Mouse (Mus musculus) c-Kit-negative CD71-positive TER-119-positive erythroid progenitor cells, embryonic 14.5 days (primary cell): ENCODE results near the gene Actr10.

Experiments
- DNase-seq: peaks from one replicate; pipeline ENCODE4 v3.0.0-alpha.2; 2013; ENCODE audit warnings: low read depth, low spot score

Gene Actr10

DNA sequence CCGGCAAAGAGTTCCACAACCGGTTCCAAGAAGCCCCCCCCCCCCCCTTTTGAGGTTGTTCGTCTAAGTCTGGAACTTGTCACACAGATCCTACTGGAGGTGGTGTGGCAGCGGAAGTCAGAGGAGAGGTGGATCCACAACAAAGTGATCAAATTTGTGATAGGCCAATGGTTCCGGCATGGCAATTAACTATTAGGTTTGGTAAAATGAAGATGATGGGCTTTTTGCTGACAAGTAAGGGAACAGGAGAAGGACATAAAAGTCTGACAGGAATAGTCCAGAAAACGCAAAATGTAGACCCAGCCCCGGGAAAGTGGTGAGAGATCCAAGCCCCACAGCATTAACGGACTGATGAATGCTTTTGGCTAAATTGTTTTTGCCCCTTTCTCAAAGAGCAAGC is 29.9 kb downstream of the Actr10 start:
- no peak for DNase-seq

DNA sequence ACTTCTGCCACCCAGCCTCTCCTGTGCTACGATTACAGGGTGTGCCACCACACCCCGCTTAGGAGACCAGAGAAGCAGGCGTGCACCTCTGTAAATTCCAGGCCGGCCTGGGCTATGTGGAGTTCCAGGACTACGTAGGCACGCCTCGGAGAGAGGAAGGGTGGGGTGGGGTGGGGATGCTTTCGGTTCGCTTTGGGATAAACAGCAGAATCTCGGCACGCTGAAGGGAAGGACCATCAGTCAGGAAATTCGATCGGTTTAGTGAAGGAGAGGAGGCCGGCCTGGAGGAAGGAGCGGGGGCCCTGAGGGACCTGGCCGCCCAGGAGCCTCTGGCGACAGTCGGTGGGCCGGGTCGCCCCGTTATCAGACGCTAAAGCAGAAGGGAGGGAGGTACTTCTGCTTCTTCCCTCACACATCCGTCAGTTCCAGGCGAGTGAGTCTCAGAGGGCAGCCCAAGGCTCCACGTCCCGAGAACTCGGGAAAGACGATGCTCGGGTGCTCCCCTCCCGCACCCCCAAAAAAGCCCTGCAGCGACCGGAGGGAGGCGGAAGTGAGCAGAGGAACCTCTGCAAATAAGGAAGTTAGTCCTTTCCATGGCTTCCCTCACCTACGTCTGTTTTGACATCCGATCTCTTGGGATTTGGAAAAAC is 30.6 kb downstream of the Actr10 start:
- DNase-seq, result peak; percentile 77

DNA sequence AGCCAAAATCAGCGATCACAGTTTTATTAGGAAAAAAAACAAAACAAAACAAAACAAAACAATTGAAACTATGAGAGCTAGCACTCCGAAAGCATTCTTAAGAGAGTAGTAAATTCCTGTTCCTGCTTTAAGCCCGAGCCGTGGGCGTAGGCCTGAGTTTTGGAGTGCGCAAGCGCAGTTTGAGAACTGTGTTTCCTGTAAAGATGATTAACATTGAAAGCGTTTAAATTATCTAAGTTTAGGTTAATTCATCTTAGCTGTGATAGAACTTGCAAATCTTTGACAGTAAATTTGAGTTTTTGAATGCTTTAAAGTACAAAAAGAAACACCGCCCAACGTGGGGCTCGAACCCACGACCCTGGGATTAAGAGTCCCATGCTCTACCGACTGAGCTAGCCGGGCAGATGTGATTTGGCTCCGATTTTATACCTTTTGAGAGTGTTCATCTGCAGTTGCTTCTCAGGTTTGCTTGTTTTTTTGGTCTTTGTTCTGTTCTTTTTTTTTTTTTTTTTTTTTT is 31.2 kb downstream of the Actr10 start:
- peak; percentile 81 for DNase-seq

DNA sequence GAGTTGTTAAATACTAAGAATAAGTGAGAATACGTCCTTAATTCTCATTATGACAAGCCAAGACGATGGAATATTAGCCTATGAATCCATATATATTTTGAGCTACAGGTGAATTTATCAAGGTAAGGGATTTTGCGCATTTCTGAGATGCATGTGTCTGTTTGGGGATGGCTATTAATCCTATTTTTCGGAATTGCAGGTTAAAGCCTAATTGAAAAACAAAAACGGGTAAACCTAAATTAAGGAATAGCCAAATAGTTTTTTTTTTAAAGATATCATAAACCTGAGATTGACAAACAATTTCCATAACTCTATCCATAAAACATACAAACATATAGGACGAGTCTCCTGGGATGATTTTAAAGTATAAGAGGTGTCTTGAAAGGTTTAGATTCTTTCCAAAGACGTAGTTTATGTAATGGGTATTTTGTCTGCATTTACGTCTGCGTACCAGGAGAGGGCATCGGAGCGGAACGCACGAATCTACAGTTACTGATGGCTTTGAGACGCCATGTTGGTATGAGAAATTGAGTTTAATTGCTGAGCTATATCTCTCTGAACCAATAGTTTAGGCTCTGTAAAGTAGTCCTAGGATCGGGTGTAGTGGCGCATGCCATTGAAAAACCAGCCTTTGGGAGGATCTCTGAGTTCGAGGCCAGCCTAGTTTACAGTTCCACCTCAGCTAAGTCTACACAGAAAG is 32.0 kb downstream of the Actr10 start:
- DNase-seq, result peak; percentile 68

DNA sequence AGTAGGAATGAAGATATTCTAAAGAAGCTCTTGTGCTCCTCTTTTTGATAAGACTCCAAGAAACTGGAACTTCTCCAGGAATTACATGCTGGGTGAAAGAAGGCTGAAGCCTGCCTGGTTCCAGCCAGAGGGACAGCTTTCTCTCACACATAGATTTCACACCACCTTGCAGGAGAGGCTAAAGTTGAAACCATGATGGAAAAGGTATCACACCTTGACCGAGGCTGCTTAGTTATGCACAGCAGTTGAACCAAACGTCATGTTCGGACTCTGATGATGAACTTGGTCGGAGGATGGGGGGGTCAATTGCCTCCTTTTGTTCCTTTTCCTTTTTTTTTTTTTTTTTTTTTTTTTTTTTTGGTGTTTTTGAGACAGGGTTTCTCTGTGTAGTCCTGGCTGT is 36.2 kb downstream of the Actr10 start:
- DNase-seq, result no peak

DNA sequence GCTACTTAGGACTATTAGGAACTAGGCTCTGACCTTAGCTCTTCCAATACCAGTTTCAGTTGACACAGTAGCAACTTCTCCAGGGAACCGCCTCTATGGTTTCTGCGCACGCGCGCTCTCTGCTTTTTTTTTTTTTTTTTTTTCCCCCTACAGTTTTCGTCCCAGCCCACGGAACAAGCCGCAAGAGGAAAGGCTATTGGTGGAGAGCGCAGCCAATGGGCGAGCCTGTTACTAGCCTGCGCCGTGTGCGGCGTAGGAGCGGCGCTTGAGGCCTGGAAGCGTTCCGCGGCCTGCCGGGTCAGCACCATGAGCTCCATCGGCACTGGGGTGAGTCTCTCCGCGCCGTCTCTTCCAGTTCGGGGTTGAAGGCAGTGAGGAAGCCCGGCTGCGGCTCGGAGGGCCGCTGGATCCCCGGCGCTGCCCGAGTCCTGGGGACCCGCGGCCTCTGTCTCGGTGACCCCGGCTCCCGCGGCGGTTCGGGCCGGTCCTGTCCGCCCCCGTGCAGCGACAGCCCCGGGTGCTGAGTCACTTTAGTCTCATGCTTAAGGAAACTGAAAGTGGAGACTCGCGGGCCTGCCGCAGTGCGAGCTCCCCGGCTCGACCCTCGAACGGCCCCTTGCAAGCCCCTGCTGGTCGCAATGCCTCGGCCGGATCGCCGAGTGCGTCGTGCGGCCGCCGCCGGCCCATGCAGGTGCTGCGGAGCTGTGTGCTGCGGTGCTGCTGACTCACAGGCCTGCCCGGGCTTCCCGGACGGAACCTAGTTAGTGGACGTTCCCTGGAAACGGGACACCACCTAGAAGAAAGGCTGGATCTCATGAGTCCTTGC is 37.0 kb downstream of the Actr10 start, which contains the start of gene Psma3:
Gene Psma3, plus strand, starts transcription at position 181 of the 826 bp plus-strand sequence.
- peak; percentile 92 for DNase-seq

DNA sequence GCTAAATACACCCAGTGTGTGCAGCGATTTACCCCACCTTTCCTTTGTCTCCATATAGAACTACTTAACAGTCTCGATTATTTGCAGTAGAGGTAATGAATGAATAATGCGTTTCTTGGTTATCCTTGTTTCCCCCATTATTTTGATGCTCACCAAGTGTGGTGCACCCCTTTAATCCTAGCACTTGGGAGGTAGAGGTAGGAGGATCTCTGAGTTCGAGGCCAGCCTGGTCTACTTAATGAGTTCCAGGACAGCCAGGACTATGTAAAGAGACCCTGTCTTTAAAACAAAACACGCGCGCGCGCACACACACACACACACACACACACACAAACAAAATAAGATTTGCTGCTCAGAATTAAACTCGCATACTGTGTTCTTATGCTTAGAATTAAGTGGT is 37.7 kb downstream of the Actr10 start:
- DNase-seq, result no peak

DNA sequence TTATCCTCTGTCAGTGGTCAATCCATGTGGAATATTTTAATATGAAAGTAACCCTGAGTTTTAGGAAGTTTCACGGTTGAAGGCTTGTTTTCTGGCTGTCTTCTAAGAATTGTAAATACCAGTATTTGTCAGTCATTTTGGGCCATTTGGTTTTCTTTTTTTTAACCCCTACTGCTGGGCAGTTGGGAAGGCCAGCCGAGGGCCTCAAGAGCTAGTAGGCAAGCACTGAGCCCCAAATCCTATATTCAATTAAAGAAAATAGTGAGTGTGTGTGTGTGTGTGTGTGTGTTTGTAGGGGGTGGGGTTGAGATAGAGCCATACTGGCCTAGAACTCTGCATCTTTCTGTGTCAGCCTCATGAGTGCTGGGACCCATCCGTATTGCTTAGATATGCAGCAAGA is 38.2 kb downstream of the Actr10 start:
- no peak for DNase-seq

DNA sequence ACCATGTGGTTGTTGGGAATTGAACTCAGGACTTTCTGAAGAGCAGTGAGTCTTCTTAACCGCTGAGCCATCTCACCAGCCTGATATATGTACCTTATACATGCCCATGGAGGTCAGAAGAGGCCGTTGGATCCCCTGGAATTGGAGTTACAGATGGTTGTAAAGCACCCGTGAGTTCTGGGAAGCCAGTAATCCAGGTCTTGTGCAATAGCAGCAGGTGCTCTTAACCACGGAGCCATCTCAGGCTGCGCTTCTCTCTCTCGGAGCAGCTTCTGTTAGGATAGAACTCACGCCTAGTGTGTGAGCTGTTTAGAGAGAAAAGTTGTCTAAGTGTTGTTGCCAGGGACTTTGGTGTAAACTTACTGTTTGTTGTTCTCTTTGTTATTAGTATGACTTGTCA is 40.7 kb downstream of the Actr10 start:
- no peak for DNase-seq

DNA sequence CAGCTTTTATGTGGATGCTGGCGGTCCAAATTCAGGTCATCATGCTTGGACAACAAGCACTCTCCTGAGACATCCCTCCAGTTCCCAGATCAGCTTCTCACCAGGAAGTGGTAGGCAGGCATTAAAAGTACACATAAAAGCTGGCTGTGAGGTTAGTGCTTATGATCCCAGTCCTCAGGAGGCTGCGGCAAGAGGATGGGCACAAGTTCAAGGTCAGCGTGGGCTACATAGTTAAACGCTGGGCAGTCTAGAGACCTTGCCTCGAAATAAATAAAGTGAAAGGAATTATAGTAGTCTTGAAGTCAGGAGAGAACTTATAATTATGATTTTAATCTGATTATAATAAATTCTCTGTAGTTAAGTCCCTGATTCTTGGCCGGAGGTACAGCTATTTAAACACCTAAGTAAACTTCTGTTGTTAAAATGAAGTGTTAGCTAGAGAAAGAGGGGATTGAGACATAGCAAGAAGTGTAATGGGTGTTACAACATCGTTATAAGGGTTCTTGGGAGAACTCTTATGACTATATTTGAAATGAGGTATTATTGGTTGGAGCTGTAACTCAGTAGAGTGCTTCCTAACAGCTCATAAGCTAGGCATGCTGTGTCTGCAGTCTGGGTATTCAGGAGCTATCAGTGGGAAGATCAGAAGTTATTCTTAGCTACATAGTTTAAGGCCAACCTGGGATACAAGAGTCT is 47.3 kb downstream of the Actr10 start:
- DNase-seq, result no peak

DNA sequence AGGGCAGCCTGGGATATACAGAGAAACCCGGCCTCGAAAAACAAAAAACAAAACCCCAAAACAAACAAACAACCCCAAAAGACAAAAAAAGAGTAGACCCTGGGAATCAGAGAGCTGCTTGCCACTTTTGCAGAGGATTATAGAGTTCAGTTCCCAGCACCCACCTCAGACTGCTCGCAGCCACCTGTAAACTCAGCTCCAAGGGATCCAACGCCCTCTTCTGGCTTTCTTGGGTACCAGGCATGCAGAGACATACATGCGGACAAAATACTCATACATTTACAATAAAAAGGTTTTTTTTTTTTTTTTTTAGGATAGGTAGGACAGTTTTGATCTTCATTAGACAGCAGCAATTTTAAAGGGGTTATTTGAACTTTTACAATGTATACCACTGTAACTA is 59.6 kb downstream of the Actr10 start:
- no peak for DNase-seq

DNA sequence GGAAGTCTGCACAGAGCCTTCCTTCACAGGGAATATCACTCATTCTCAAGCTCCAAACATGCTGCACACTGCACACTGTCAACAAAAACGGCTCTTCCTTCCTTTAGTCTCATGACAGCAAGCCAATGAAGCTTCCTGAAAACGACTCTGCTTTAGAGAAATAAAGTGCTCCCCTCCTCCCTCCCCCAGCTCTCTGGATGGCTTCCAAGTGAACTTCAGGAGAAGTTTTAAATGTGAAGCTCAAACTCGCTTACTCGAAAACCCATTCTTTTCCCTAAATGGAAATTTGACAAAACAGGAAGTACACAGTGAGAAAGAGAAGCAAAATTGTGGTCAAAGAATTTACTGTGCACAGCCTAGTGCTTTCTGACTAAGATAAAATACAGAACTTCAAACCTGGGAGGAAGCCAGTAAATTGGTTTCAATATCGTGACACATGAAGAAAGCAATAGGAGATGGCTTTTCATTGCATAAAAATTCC is 61.8 kb downstream of the Actr10 start:
- no peak for DNase-seq

DNA sequence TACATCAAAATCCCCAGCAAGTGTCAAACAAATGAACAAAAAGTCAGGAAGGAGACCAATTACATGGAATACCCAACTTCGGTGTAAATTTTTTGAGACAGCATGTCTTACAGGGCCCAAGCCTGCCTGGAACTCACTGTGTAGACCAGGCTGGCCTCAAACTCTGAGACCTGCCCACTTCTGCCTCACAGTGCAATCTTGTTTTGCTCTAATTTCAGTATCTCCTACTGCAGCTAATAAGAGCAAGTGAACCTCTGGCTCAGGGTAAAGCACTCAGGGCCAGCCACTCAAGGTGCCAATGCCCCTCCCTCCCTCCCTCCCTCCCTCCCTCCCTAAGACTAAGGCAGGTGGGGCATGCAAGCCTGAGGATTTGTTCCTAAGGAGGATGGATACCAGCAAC is 62.7 kb downstream of the Actr10 start:
- DNase-seq, result no peak

DNA sequence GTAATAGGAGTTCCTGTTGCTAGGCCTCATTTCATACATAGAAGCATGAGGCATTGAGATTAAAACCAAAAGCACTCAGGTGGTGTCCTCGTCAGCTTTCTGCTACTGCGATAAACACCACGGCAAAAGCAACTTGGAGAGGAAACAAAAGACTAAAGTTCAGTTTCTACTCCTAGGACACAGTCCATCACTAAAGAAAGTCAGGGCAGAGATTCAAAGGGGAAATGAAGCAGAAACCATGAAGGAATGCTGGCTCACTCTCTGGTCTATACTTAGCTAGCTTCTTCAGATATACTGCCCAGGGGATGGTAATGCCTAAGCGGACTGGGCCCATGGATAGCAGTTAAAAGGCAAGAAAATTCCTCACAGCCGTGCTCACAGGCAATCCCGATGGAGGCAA is 63.8 kb downstream of the Actr10 start:
- no peak for DNase-seq

DNA sequence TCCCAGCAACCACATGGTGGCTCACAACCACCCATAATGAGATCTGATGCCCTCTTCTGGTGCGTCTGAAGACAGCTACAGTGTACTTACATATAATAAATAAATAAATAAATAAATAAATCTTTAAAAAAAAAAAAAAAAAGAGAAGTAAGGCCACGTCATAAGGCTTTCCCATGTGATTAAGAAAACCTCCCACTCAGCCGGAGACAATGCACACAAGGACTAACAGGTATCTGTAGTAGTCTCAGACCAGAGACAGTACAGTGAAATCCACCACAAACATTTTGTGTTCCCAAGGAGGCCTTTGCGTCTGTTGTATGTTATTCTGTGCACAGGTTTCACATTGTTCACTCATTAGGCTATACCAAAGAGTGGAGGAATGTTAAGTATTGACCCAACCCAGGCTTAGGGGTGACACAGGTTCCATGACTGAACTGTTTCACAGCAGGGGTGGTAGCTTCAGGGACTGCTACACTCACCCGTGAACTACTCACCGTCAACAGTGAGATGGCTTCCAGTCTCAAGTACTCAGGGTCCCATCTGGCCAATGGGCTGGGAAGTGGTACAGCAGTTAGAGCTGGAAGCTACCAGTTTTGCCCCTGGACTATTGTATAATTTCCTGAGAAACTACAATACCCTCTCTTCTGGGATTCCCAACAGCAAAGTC is 66.2 kb downstream of the Actr10 start:
- no peak for DNase-seq

DNA sequence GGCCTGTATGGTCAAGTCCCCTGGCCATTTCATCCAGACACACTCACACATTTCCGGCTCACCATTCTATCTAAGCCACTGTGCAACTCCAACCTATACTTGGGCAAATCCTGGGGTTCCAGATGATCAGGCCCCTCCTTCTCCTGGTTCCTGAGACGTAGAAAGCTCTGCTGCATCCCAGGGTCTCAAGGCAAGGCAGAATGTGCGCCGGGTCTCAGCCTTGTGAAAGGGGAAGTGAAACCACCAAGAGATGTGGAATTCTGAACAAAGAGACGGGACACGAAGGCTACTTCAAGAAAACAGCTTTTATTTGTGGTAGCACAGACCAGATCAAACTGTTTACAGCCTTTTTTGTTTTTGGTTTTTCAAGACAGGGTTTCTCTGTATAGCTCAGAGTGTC is 68.5 kb downstream of the Actr10 start:
- DNase-seq, result no peak

DNA sequence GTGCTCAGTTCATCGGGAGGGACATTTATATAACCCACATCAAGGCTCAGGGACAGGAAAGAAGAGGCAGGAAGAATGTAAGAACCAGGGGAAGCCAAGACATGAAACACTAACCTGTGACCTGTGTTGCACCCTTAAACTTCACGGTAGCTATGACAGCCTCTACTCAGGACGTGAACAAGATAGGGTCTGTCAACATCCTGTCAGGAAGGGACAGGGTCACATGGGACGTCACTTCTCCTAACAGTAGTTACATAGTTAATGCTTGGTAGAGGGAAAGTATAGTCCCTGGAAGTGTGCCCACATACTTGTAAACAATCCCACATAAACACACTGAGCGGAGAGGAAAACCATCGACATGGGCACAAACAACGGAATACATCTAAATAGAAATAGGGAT is 69.2 kb downstream of the Actr10 start:
- DNase-seq, result no peak

DNA sequence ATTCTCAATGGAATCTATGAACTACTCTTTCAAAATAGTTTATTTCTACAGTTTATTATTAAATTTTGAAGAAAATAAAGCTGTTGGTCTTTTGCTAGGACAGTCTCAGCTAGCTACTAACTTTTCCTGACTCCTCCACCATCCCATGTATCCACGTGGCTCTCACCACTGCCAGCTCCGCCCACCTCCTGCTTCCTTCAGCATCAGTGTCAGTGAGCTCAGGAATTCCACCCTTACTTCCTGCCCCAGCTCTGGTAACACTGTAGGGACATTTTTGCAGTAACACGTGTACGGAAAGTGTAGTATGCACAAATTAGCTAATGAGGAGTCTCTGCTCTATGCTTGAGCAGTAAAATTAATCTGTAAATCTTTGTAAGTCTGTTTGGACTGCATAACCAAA is 72.1 kb downstream of the Actr10 start:
- DNase-seq, result no peak
